Mouse (Mus musculus) MEL-GATA-1-ER (cell line): ENCODE results near the gene Adcy9.
"Not testable (repeated sequence)": the region's sequence is repeated elsewhere in the genome, so short reads cannot be mapped to it uniquely, and the experiment has no call there.

Source experiments
- DNase-seq: peaks from one replicate; pipeline ENCODE4 v3.0.0-alpha.2; 2012; ENCODE audit warnings: low read depth; ENCODE audit errors: extremely low read depth

The Adcy9 gene

GRCm38 (mm10) chr16:4273702-4274476 lies 146.4 kb downstream of the Adcy9 start:
- DNase-seq: no peak

DNA sequence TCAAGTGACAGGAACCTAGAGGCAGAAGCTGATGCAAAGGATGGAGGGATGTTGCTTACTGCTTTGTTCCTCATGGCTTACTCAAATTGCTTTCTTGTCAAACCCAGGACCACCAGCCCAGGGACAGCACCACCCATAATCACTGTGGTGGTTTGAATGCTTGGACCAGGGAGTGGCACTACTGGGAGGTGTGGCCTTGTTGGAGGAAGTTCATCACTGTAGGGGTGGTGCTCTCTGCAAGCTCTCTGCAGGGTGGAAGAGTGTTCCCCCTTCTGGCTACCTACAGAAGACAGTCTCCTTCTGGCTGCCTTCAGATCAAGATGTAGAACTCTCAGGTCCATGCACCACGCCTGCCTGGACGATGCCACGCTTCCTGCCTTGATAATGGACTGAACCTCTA lies 148.0 kb downstream of the Adcy9 start:
- peak; percentile 51 for DNase-seq

GRCm38 (mm10) chr16:4270911-4271310 lies 149.4 kb downstream of the Adcy9 start:
- DNase-seq: no peak

- no peak for DNase-seq
Observed at GRCm38 (mm10) chr16:4267857-4268666, 152.2 kb downstream of the Adcy9 start.

DNA sequence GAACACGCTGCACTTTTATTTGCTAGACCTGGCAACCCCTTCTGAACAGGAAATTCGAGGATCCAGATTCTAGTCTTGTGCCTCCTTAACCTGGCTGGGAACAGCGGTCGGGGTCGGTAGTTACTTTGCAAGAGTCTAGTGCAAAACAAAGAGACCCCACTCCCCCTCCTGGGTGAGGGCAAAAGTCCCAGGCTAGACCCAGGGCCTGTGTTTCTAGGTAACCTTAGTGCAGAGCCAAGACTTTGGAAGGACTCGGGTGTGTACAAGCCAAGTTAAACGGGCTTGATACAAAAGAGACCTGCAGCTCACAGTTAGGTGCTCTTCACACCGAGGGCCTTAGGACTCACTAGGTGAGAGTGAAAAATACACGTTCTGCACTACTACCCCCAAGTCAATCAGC lies 152.8 kb downstream of the Adcy9 start:
- DNase-seq: no peak

- DNase-seq: no peak
Observed at GRCm38 (mm10) chr16:4265351-4265750, 154.9 kb downstream of the Adcy9 start.

DNA sequence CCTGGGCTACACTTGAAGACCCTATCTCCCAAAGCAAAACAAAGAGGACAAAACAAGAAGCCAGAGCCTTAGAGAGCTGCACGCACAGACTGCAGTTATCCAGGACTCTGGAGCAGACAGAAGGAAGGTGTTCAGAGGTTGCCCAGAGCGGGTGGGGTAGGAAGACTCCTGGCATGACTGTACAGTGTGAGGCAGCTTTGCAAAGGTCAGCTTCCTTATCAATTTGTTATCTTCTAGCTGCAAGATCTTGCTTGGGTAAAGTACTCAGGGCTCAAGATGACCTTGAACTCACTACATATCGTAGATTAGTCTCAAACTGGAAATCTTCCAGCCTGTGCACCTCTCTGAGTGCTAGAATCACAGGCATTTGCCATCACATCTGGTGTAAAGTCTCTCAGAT lies 156.8 kb downstream of the Adcy9 start:
- DNase-seq: no peak

DNA sequence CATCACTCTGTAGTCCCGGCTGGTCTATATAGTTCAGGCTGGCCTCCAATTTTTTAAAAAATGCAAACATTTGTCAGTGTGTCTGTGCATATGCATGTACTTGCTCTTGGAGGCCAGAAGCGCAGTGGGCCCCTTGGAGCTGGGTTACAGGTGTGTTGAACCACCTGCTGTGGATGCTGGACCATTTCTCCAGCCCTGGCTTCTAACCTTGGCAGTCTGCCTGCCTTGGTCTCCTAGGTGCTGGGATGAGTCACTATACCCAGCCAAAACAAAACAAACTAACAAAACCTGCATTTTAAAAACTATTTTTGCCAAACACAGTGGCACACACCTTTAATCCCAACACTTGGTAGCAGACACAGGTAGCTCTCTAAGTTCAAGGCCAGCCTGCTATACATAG lies 162.8 kb downstream of the Adcy9 start:
- no peak for DNase-seq

GRCm38 (mm10) chr16:4248791-4249190 lies 171.5 kb downstream of the Adcy9 start:
- no peak for DNase-seq

- DNase-seq: not testable (repeated sequence)
Observed at GRCm38 (mm10) chr16:4245241-4245640, 175.1 kb downstream of the Adcy9 start.
